Mouse (Mus musculus) cortical plate, adult 2 months (tissue): Measurements from ENCODE around the gene Lonp1. TPM values are rescaled to one million over a fixed set of nuclear protein-coding genes. Genes with fewer than 3 reads are reported as not detected.

Experiments
- H3K27ac ChIP-seq: fragments of 200-500 bp; 2 replicates; pipeline ENCODE4 v1.5.1; 2012; ENCODE audit warnings: low read length, control low read depth, inconsistent platforms; ENCODE audit not compliant: insufficient read depth
- H3K4me1 ChIP-seq: fragments of 200-500 bp; 2 replicates; pipeline ENCODE4 v1.6.1; 2011; ENCODE audit warnings: low read length; ENCODE audit not compliant: control insufficient read depth, insufficient read depth
- H3K4me3 ChIP-seq: fragments of 200-500 bp; 2 replicates; pipeline ENCODE4 v1.5.1; 2011; ENCODE audit warnings: mild to moderate bottlenecking, low read length, control low read depth; ENCODE audit not compliant: insufficient read depth
- CTCF ChIP-seq: fragments of 200-500 bp; IDR thresholded peaks from 2 replicates; pipeline ENCODE4 v1.5.1; 2011; ENCODE audit warnings: mild to moderate bottlenecking, control low read depth, low read length; ENCODE audit not compliant: insufficient read depth; ENCODE audit errors: extremely low read depth
- POLR2A ChIP-seq: fragments of 200-500 bp; IDR thresholded peaks from 2 replicates; pipeline ENCODE4 v1.6.1; 2011; ENCODE audit warnings: mild to moderate bottlenecking, low read length, control low read depth; ENCODE audit not compliant: insufficient read depth; ENCODE audit errors: extremely low read depth
- polyA plus RNA-seq: library from polyadenylated mRNA; depleted of rRNA; stranded (reverse); fragments of >200 nt; gene quantifications from 2 replicates; pipeline ENCODE4 v1.2.3, GENCODE M21; 2012; rRNA removed

The Lonp1 gene
- polyA plus RNA-seq, 1 experiment: 78.3 TPM

DNA sequence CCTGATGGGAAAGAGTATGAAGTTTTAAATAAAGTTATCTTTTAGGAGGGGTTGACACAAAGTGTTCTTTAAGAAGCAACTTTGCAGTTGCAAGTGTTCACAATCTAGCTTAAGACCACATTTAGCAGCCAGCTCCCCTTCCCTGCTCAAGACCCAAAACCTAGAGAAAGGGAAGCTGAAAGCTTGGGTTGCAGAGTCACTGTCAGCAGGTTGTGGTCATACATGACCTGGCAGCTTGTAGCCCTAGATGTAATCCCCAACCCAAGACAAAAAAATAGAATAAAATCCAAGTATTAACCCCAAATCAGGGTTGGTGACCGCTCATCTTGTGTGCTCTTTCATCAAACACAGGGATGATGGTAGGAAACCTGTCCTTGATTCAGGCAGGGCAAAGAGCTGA, 43.6 kb downstream of the Lonp1 start:
- Histone ChIP-seq H3K4me3 (peak overlapping the region; percentile 83), H3K27ac (no peak overlapping the region), H3K4me1 (peaks cover 14% of the 10 kb centered on the region)
- no peak for TF ChIP-seq POLR2A
- no peak for TF ChIP-seq CTCF

DNA sequence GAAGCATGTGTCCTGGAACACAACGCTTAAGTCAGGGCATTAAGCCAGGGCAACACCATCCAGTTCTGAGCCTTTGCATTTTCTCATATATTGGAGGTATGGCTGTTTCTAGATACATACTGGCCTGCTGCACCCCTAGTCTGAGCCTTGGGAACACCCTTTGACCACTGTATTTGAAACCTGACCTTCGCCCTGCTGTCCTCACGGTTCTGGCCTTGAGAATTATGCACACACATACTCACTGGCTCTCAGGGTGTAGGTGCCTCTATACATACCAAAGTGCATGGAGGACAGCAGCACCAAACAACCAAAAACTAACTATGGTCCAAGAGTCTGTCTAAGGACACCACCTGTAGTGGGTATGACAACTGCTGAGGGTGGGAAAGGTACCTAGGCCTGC, 53.7 kb downstream of the Lonp1 start:
- TF ChIP-seq CTCF: no peak
- no peak for TF ChIP-seq POLR2A
- Histone ChIP-seq H3K4me1 (no peaks in the 10 kb centered on the region), H3K4me3 (no peak overlapping the region), H3K27ac (no peak overlapping the region)

DNA sequence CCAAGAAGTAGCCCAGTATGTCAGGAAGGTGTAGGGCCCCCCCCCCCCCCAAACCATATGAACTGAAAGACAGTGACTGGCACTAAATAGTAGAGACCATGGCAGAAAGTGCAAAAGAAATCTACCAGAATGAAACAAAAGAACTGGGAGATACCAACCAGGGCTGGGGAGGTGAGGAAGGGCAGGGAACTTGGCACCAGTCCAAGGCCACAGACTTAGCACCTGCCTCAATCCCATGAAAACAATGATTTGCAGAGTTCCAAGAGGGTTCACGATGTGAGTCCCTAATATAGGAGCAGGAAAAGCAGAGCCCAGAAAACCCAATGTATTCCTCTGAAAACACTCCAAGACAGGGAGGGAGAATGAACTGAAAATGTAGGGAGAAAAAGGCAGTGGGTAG, 54.5 kb downstream of the Lonp1 start:
- TF ChIP-seq CTCF: no peak
- TF ChIP-seq POLR2A: no peak
- H3K4me3 ChIP-seq: no peak overlapping the region
- no peaks in the 10 kb centered on the region for H3K4me1 ChIP-seq
- H3K27ac ChIP-seq: no peak overlapping the region

DNA sequence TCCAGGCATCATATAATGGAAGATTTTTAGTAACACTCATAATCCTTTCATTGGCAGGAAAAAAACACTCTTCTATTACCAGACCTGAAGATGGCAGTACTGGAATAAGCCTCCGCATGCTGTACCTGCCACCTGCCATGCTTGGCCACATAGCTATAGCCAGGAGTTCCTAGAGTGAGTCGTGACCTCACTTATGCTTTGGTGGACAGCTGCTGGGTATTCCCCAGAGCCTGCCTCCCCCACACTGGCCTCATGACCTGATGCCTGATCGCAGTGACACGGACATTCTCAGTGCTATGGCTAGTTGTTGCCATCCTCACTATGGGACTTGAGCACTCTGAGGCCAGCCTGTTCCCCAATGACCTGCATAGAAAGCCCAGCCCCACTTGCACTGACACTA, 56.4 kb downstream of the Lonp1 start:
- TF ChIP-seq POLR2A (no peak), CTCF (no peak)
- Histone ChIP-seq H3K4me3 (no peak overlapping the region), H3K4me1 (no peaks in the 10 kb centered on the region), H3K27ac (no peak overlapping the region)

DNA sequence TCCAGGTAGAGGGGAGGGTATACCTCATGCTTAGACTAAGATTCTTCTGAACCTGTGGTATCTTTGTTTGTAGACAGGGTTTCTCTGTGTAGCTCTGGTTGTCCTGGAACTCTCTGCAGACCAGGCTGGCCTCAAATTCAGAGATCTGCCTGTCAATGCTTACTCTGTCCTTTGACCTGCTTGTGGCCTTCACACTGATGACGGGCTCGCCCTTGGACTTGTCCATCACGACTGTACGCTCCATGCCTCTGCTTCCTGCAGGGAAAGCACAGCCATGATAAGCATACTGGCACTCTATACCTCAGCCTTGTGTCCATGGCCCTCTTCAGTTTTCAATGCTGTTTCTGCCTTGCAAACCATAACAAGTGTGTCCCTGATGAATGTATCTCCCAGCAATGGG, 59.3 kb downstream of the Lonp1 start:
- H3K4me3 ChIP-seq: no peak overlapping the region
- TF ChIP-seq CTCF (no peak), POLR2A (no peak)
- no peaks in the 10 kb centered on the region for H3K4me1 ChIP-seq
- H3K27ac ChIP-seq: no peak overlapping the region

DNA sequence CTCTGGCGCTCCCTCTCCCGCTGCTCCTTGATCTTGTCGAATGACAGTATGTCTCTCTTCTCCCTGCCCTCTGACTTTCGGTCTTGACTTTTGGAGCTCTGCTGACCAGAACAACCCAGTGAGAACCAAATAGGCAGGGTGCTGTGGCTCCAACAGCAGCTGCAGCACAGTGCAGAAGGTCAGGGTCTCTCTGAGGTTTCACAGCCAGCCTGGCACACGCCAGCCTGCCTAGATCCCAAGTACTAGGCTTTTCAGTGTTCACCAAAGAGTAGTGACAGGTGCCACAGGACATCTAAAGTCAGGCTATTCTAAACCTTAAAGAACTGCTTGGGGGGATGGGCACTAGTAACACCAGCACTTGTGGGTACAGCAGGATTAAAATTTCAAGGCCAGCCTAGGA, 59.8 kb downstream of the Lonp1 start:
- H3K27ac ChIP-seq: no peak overlapping the region
- no peak for TF ChIP-seq POLR2A
- no peak for TF ChIP-seq CTCF
- H3K4me3 ChIP-seq: no peak overlapping the region
- no peaks in the 10 kb centered on the region for H3K4me1 ChIP-seq

DNA sequence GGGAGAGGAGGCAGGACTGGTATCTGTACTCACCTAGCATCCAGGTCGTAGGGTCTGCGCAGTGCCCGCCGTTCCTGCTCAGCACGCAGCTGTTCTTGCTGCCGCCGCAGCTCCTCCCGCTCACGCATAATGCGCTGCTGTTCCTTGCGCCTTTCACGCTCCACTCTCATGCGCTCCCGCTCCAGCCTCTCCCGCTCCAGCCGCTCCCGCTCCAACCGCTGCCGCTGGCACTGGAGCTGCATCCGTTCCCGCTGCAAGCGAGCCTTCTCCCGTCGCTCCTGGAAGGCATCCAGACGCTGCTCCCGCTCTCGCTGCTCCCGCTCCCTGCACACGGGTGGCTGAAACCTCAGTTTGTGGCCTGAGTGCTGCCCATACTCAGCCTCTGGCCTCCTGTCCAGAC, 60.4 kb downstream of the Lonp1 start:
- TF ChIP-seq POLR2A: no peak
- H3K4me1 ChIP-seq: no peaks in the 10 kb centered on the region
- no peak overlapping the region for H3K27ac ChIP-seq
- H3K4me3 ChIP-seq: no peak overlapping the region

Other genes starting within 250 kb of the Lonp1 start
- 688 and 773 TPM in 2 replicates for gene Ptprs, start 150.4 kb downstream of the Lonp1 start, polyA plus RNA-seq
- gene Znrf4, start 114.5 kb downstream of the Lonp1 start, polyA plus RNA-seq: not detected in 2 replicates
- gene Gm20219, start 72.5 kb downstream of the Lonp1 start, polyA plus RNA-seq: 2.1 and 3.2 TPM in 2 replicates
- gene Safb2, start 42.3 kb downstream of the Lonp1 start, polyA plus RNA-seq: 93.0 and 110 TPM in 2 replicates
- gene Safb, start 42.1 kb downstream of the Lonp1 start, polyA plus RNA-seq: 101 and 110 TPM in 2 replicates
- gene 2410015M20Rik, start 17.1 kb downstream of the Lonp1 start, polyA plus RNA-seq: 145 and 159 TPM in 2 replicates
- gene Rpl36, start 13.5 kb downstream of the Lonp1 start, polyA plus RNA-seq: 1,005 and 1,019 TPM in 2 replicates
- gene Catsperd, start 1.3 kb upstream of the Lonp1 start, polyA plus RNA-seq: 2.6 and 2.7 TPM in 2 replicates
- gene Ranbp3, start 46.4 kb upstream of the Lonp1 start, polyA plus RNA-seq: 104 and 107 TPM in 2 replicates
- gene Ndufa11, start 90.9 kb upstream of the Lonp1 start, polyA plus RNA-seq: 332 and 357 TPM in 2 replicates
- gene Vmac, start 91.1 kb upstream of the Lonp1 start, polyA plus RNA-seq: 16.7 and 18.2 TPM in 2 replicates
- 7.4 and 8.6 TPM in 2 replicates for gene Nrtn, start 130.6 kb upstream of the Lonp1 start, polyA plus RNA-seq
- gene Dus3l, start 137.9 kb upstream of the Lonp1 start, polyA plus RNA-seq: 137 and 148 TPM in 2 replicates
- gene Prr22, start 143.4 kb upstream of the Lonp1 start, polyA plus RNA-seq: 3.3 and 4.0 TPM in 2 replicates
- 2.6 and 3.2 TPM in 2 replicates for gene Rfx2, start 204.1 kb upstream of the Lonp1 start, polyA plus RNA-seq
- gene Acsbg2, start 247.6 kb upstream of the Lonp1 start, polyA plus RNA-seq: 0.09 TPM in 1 of 2 replicates, not detected in the other
- 0.06 and 0.09 TPM in 2 replicates for gene 1700061G19Rik, start 248.6 kb upstream of the Lonp1 start, polyA plus RNA-seq